Mouse (Mus musculus) lung, postnatal 0 days (tissue): ENCODE measurements around the gene Gtse1. TPM values are rescaled to one million over a fixed set of nuclear protein-coding genes. Genes with fewer than 3 reads are reported as not detected.

Source experiments
- ATAC-seq: fragments of 200-750 bp; cut with Nextera tagmentation; 2 replicates; pipeline ENCODE4 v1.8.0; 2017; ENCODE audit warnings: moderate library complexity
- DNase-seq: peaks from one replicate; pipeline ENCODE4 v3.0.0-alpha.2; 2016; ENCODE audit warnings: low spot score
- H3K27ac ChIP-seq: fragments of 300-500 bp; sonication (generic); 2 replicates; pipeline ENCODE4 v1.5.1; 2014; ENCODE audit warnings: antibody characterized with exemption, mild to moderate bottlenecking, low read length, mixed read lengths
- H3K27me3 ChIP-seq: fragments of 300-500 bp; sonication (generic); replicated peaks from 2 replicates; pipeline ENCODE4 v1.6.1; 2014; ENCODE audit warnings: low read length, mixed read lengths; ENCODE audit not compliant: insufficient read depth
- H3K36me3 ChIP-seq: fragments of 300-500 bp; sonication (generic); 2 replicates; pipeline ENCODE4 v1.6.1; 2014; ENCODE audit warnings: low read length, mixed read lengths; ENCODE audit not compliant: insufficient read depth
- H3K4me1 ChIP-seq: fragments of 300-500 bp; sonication (generic); 2 replicates; pipeline ENCODE4 v1.6.1; 2014; ENCODE audit warnings: antibody characterized with exemption, low read depth, low read length, mixed read lengths; ENCODE audit not compliant: insufficient read depth
- H3K4me2 ChIP-seq: fragments of 300-500 bp; sonication (generic); replicated peaks from 2 replicates; pipeline ENCODE4 v1.6.1; 2014; ENCODE audit warnings: low read depth, mild to moderate bottlenecking, low read length, moderate library complexity, mixed read lengths
- H3K4me3 ChIP-seq: fragments of 300-500 bp; sonication (generic); 2 replicates; pipeline ENCODE4 v1.5.1; 2014; ENCODE audit warnings: low read depth, low read length
- H3K9ac ChIP-seq: fragments of 300-500 bp; sonication (generic); replicated peaks from 2 replicates; pipeline ENCODE4 v1.6.1; 2014; ENCODE audit warnings: low read depth, mild to moderate bottlenecking
- H3K9me3 ChIP-seq: fragments of 300-500 bp; sonication (generic); 2 replicates; pipeline ENCODE4 v1.6.1; 2016; ENCODE audit warnings: low read length, mixed read lengths
- CTCF ChIP-seq: IDR thresholded peaks from 2 replicates; pipeline ENCODE4 v1.5.1; 2016; ENCODE audit warnings: antibody characterized with exemption, mild to moderate bottlenecking
- EP300 ChIP-seq: IDR thresholded peaks from 2 replicates; pipeline ENCODE4 v1.6.1; 2016; ENCODE audit warnings: antibody characterized with exemption, mild to moderate bottlenecking, control low read depth
- WGBS: fragments of 180-500 bp; shearing (Covaris S2); extraction: QIAGEN DNeasy Blood & Tissue Kit; methylation state at CpG from one replicate; pipeline ENCODE4 v1.1.7; 2014; 5-methylcytosine and 5-hydroxymethylcytosine counted together
- polyA plus RNA-seq: library from polyadenylated mRNA; unstranded; fragments of >200 nt; fragmentation: Nextera tagmentation; extraction: Ambion mirVana; gene quantifications from 2 replicates; pipeline ENCODE4 v1.2.1, GENCODE M21; 2015

Gene Gtse1
- polyA plus RNA-seq, 1 experiment from 2014 or later, result 1.5 TPM

GRCm38 (mm10) chr15:85896284-85896683, 36.7 kb downstream of the Gtse1 start:
- H3K4me1 ChIP-seq, result no peaks in the 10 kb centered on the region
- no peaks in the 10 kb centered on the region for H3K27me3 ChIP-seq
- peaks cover 40% of the 10 kb centered on the region for H3K36me3 ChIP-seq
- H3K4me3 ChIP-seq, result no peak overlapping the region
- no peak for ATAC-seq
- H3K4me2 ChIP-seq, result no peak overlapping the region
- H3K27ac ChIP-seq, result no peak overlapping the region
- no peak overlapping the region for H3K9ac ChIP-seq
- no peaks in the 10 kb centered on the region for H3K9me3 ChIP-seq
- TF ChIP-seq CTCF (peak; percentile 94), EP300 (no peak)
- DNase-seq, result peak; percentile 62
- WGBS, result 17% methylated on average over 8 of the region's 8 CpGs

- Histone ChIP-seq H3K27me3 (no peaks in the 10 kb centered on the region), H3K9ac (no peak overlapping the region), H3K27ac (no peak overlapping the region), H3K9me3 (no peaks in the 10 kb centered on the region), H3K4me1 (no peaks in the 10 kb centered on the region), H3K36me3 (peaks cover 40% of the 10 kb centered on the region), H3K4me2 (no peak overlapping the region), H3K4me3 (no peak overlapping the region)
- 77% methylated on average over 10 of the region's 10 CpGs for WGBS
- DNase-seq (no peak), ATAC-seq (no peak)
- TF ChIP-seq EP300 (no peak), CTCF (no peak)
These were observed 37.6 kb downstream of the Gtse1 start for GRCm38 (mm10) chr15:85897113-85897512.

GRCm38 (mm10) chr15:85899396-85899795, 39.9 kb downstream of the Gtse1 start:
- no peak overlapping the region for H3K27ac ChIP-seq
- TF ChIP-seq EP300, result no peak
- no peak for TF ChIP-seq CTCF
- no peak overlapping the region for H3K4me3 ChIP-seq
- peaks cover 21% of the 10 kb centered on the region; the same call in 1 of the 2 replicates for H3K36me3 ChIP-seq
- H3K27me3 ChIP-seq, result no peaks in the 10 kb centered on the region
- WGBS, result 67% methylated on average over 6 of the region's 6 CpGs
- H3K4me2 ChIP-seq, result no peak overlapping the region
- H3K4me1 ChIP-seq, result no peaks in the 10 kb centered on the region
- H3K9ac ChIP-seq, result no peak overlapping the region
- ATAC-seq, result peak; percentile 37; the same call in 1 of the 2 replicates
- H3K9me3 ChIP-seq, result no peaks in the 10 kb centered on the region
- peak; percentile 45 for DNase-seq

GRCm38 (mm10) chr15:85900318-85900717, 40.8 kb downstream of the Gtse1 start:
- Histone ChIP-seq H3K27me3 (no peaks in the 10 kb centered on the region), H3K4me1 (no peaks in the 10 kb centered on the region), H3K4me3 (no peak overlapping the region), H3K36me3 (peaks cover 16% of the 10 kb centered on the region; the same call in 1 of the 2 replicates), H3K9me3 (no peaks in the 10 kb centered on the region), H3K9ac (no peak overlapping the region), H3K27ac (no peak overlapping the region), H3K4me2 (no peak overlapping the region)
- TF ChIP-seq EP300, result no peak
- no peak for TF ChIP-seq CTCF
- ATAC-seq, result no peak
- no peak for DNase-seq
- 74% methylated on average over 8 of the region's 8 CpGs for WGBS

GRCm38 (mm10) chr15:85900801-85901200, 41.3 kb downstream of the Gtse1 start:
- H3K27ac ChIP-seq, result no peak overlapping the region
- H3K4me1 ChIP-seq, result no peaks in the 10 kb centered on the region
- H3K9ac ChIP-seq, result no peak overlapping the region
- TF ChIP-seq EP300 (no peak), CTCF (no peak)
- H3K4me3 ChIP-seq, result no peak overlapping the region
- H3K9me3 ChIP-seq, result no peaks in the 10 kb centered on the region
- H3K36me3 ChIP-seq, result peaks cover 16% of the 10 kb centered on the region; the same call in 1 of the 2 replicates
- no peaks in the 10 kb centered on the region for H3K27me3 ChIP-seq
- DNase-seq (no peak), ATAC-seq (no peak)
- WGBS, result 79% methylated on average over 12 of the region's 12 CpGs
- H3K4me2 ChIP-seq, result no peak overlapping the region

GRCm38 (mm10) chr15:85902505-85902904, 43.0 kb downstream of the Gtse1 start:
- ATAC-seq (no peak), DNase-seq (no peak)
- no peak overlapping the region for H3K4me3 ChIP-seq
- no peak for TF ChIP-seq EP300
- TF ChIP-seq CTCF, result no peak
- H3K27ac ChIP-seq, result no peak overlapping the region
- H3K27me3 ChIP-seq, result no peaks in the 10 kb centered on the region
- H3K36me3 ChIP-seq, result peaks cover 6% of the 10 kb centered on the region; the same call in 1 of the 2 replicates
- H3K9me3 ChIP-seq, result no peaks in the 10 kb centered on the region
- H3K4me2 ChIP-seq, result no peak overlapping the region
- H3K4me1 ChIP-seq, result no peaks in the 10 kb centered on the region
- no peak overlapping the region for H3K9ac ChIP-seq
- WGBS, result 69% methylated on average over 10 of the region's 10 CpGs

- Histone ChIP-seq H3K4me3 (no peak overlapping the region), H3K9me3 (no peaks in the 10 kb centered on the region), H3K4me1 (no peaks in the 10 kb centered on the region), H3K4me2 (no peak overlapping the region), H3K9ac (no peak overlapping the region), H3K36me3 (no peaks in the 10 kb centered on the region), H3K27me3 (no peaks in the 10 kb centered on the region), H3K27ac (no peak overlapping the region)
- no peak for DNase-seq
- 49% methylated on average over 8 of the region's 8 CpGs for WGBS
- no peak for ATAC-seq
- TF ChIP-seq CTCF, result peak; percentile 69
- TF ChIP-seq EP300, result no peak
These were observed 44.3 kb downstream of the Gtse1 start for GRCm38 (mm10) chr15:85903826-85904225.
